Mouse (Mus musculus) T-helper 1 cell (primary cell): Measurements from ENCODE around the gene Lyl1.
"Not testable (repeated sequence)": the region's sequence is repeated elsewhere in the genome, so short reads cannot be mapped to it uniquely, and the experiment has no call there.

Experiments used
- in situ Hi-C: fragments of 300-600 bp; cut with MboI, MseI; formaldehyde crosslinking; loops from one replicate; pipeline ENCODE4 v1.15.1; 2025; ENCODE audit warnings: high pct_unique_total_duplicates

The Lyl1 gene

GRCm38 (mm10) chr8:84668731-84669485 lies 32.3 kb upstream of the Lyl1 start:
- in situ Hi-C loops = no loop called here

- in situ Hi-C loops = not testable (repeated sequence)
These were observed 30.8 kb upstream of the Lyl1 start for GRCm38 (mm10) chr8:84670295-84671006.

GRCm38 (mm10) chr8:84677305-84677704 lies 24.0 kb upstream of the Lyl1 start:
- in situ Hi-C loops = no loop called here

- in situ Hi-C loops = no loop called here
These were observed 19.8 kb upstream of the Lyl1 start for GRCm38 (mm10) chr8:84681476-84681875.

- in situ Hi-C loops = no loop called here
These were observed 19.0 kb upstream of the Lyl1 start for GRCm38 (mm10) chr8:84682257-84682656.

GRCm38 (mm10) chr8:84684537-84684936 lies 16.7 kb upstream of the Lyl1 start:
- in situ Hi-C loops = no loop called here

GRCm38 (mm10) chr8:84686191-84687002 lies 14.9 kb upstream of the Lyl1 start, which contains the start of gene Trmt1:
TSS of gene Trmt1 (plus strand) at chr8:84686307.
- in situ Hi-C loops = no loop called here

- in situ Hi-C loops = no loop called here
These were observed 14.1 kb upstream of the Lyl1 start for GRCm38 (mm10) chr8:84687003-84687704.

GRCm38 (mm10) chr8:84687705-84688100 lies 13.6 kb upstream of the Lyl1 start, which contains the start of gene Nacc1:
TSS of gene Nacc1 (minus strand) at chr8:84687862.
- in situ Hi-C loops = no loop called here

GRCm38 (mm10) chr8:84689091-84689915 lies 12.0 kb upstream of the Lyl1 start:
- in situ Hi-C loops = no loop called here

GRCm38 (mm10) chr8:84693332-84693731 lies 7.9 kb upstream of the Lyl1 start:
- in situ Hi-C loops = no loop called here

GRCm38 (mm10) chr8:84695140-84695539 lies 6.1 kb upstream of the Lyl1 start:
- in situ Hi-C loops = no loop called here

- in situ Hi-C loops = no loop called here
These were observed 3.8 kb upstream of the Lyl1 start for GRCm38 (mm10) chr8:84697166-84698130.

GRCm38 (mm10) chr8:84698288-84698687 lies 3.0 kb upstream of the Lyl1 start:
- in situ Hi-C loops = no loop called here

GRCm38 (mm10) chr8:84698929-84699401 lies 2.3 kb upstream of the Lyl1 start:
- in situ Hi-C loops = no loop called here

GRCm38 (mm10) chr8:84699861-84700322 lies 1.4 kb upstream of the Lyl1 start:
- in situ Hi-C loops = no loop called here

- in situ Hi-C loops = no loop called here
These were observed 731 bp upstream of the Lyl1 start for GRCm38 (mm10) chr8:84700526-84700925.

GRCm38 (mm10) chr8:84702561-84702960 lies 1.3 kb downstream of the Lyl1 start:
- in situ Hi-C loops = no loop called here

- in situ Hi-C loops = no loop called here
These were observed 1.8 kb downstream of the Lyl1 start for GRCm38 (mm10) chr8:84702963-84703465.
